Mouse (Mus musculus) midbrain, embryonic 15.5 days (tissue): Measurements from ENCODE around the gene Gm11077. TPM values are rescaled to one million over a fixed set of nuclear protein-coding genes. Genes with fewer than 3 reads are reported as not detected.

Source experiments
- ATAC-seq: fragments of 200-750 bp; cut with Nextera tagmentation; replicated peaks from 2 replicates; pipeline ENCODE4 v1.8.0; 2017; ENCODE audit warnings: moderate TSS enrichment
- H3K27ac ChIP-seq: fragments of 300-500 bp; sonication (generic); 2 replicates; pipeline ENCODE4 v1.5.1; 2015; ENCODE audit warnings: mild to moderate bottlenecking, inconsistent platforms
- H3K27me3 ChIP-seq: fragments of 300-500 bp; sonication (generic); replicated peaks from 2 replicates; pipeline ENCODE4 v1.6.1; 2015; ENCODE audit warnings: inconsistent platforms
- H3K36me3 ChIP-seq: fragments of 300-500 bp; sonication (generic); replicated peaks from 2 replicates; pipeline ENCODE4 v1.6.1; 2015; ENCODE audit warnings: inconsistent platforms
- H3K4me1 ChIP-seq: fragments of 300-500 bp; sonication (generic); 2 replicates; pipeline ENCODE4 v1.6.1; 2015; ENCODE audit warnings: inconsistent platforms
- H3K4me2 ChIP-seq: fragments of 300-500 bp; sonication (generic); 2 replicates; pipeline ENCODE4 v1.6.1; 2015; ENCODE audit warnings: inconsistent platforms, mild to moderate bottlenecking, moderate library complexity
- H3K4me3 ChIP-seq: fragments of 300-500 bp; sonication (generic); 2 replicates; pipeline ENCODE4 v1.5.1; 2015; ENCODE audit warnings: mild to moderate bottlenecking, inconsistent platforms
- H3K9ac ChIP-seq: fragments of 300-500 bp; sonication (generic); 2 replicates; pipeline ENCODE4 v1.6.1; 2015; ENCODE audit warnings: mild to moderate bottlenecking, inconsistent platforms
- H3K9me3 ChIP-seq: fragments of 300-500 bp; sonication (generic); 2 replicates; pipeline ENCODE4 v1.6.1; 2016; ENCODE audit warnings: inconsistent platforms
- WGBS: fragments of 180-500 bp; shearing (Covaris S2); methylation state at CpG from one replicate; pipeline ENCODE4 v1.1.7; 2015; ENCODE audit warnings: mixed read lengths; 5-methylcytosine and 5-hydroxymethylcytosine counted together
- polyA plus RNA-seq: library from polyadenylated mRNA; unstranded; fragments of >200 nt; fragmentation: Nextera tagmentation; extraction: Ambion mirVana; gene quantifications from 2 replicates; pipeline ENCODE4 v1.2.1, GENCODE M21; 2015

The Gm11077 gene
- polyA plus RNA-seq, 1 experiment from 2014 or later, result not detected

DNA sequence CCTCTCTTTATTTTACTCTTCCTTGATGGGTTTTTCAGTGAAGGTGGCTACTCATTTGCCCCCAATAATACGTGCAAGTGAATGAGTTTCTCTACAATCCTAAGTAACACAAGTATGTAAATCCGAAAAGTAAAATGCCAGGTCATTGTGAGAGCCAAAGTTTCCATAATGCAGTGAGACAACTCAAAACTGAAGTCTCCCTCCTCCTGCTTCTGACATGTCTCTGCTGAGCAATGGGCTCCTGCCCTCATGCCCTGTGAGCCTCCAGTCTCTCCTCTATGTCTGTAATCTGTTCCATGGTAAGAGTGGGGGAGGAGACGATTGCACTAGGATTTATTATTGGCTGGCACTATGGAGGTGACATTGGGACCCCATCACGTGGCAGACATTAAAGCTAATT lies 71.5 kb downstream of the Gm11077 start:
- Histone ChIP-seq H3K4me2 (no peak overlapping the region), H3K27me3 (no peaks in the 10 kb centered on the region), H3K36me3 (no peaks in the 10 kb centered on the region), H3K9me3 (no peaks in the 10 kb centered on the region), H3K4me3 (no peak overlapping the region), H3K4me1 (no peaks in the 10 kb centered on the region), H3K9ac (no peak overlapping the region), H3K27ac (no peak overlapping the region)
- ATAC-seq, result no peak
- WGBS, result 91% methylated on average over 4 of the region's 4 CpGs

Other genes starting within 250 kb of the Gm11077 start
- gene Aebp2, start 106.6 kb upstream of the Gm11077 start, polyA plus RNA-seq, result 7.7 and 9.0 TPM in 2 replicates